Mouse (Mus musculus): ENCODE data around the gene Prl8a9.

GRCm38 (mm10) chr13:27523156-27523555 is 41.2 kb downstream of the Prl8a9 start:
- TF ChIP-seq ZC3H11A (IDR thresholded peaks at IDR 0.05; ENCODE audit: borderline replicate concordance, low read depth, low read length) (no peak), MAFK (IDR thresholded peaks at IDR 0.05; ENCODE audit: insufficient read depth, low read depth, low read length) (no peak), CHD2 (IDR thresholded peaks at IDR 0.05; ENCODE audit: low read depth, low read length) (no peak), ZNF384 (IDR thresholded peaks at IDR 0.05; ENCODE audit: low read depth, low read length) (no peak), HCFC1 (IDR thresholded peaks at IDR 0.05; ENCODE audit: borderline replicate concordance, insufficient read depth, low read length) (no peak)
